Mouse (Mus musculus): ENCODE data around the gene Pnpla3. TPM values are rescaled to one million over a fixed set of nuclear protein-coding genes. Genes with fewer than 3 reads are reported as not detected.

The Pnpla3 gene
- total RNA-seq, 2 experiments from 2014 or later, result 3.7 to 4.5 TPM

DNA sequence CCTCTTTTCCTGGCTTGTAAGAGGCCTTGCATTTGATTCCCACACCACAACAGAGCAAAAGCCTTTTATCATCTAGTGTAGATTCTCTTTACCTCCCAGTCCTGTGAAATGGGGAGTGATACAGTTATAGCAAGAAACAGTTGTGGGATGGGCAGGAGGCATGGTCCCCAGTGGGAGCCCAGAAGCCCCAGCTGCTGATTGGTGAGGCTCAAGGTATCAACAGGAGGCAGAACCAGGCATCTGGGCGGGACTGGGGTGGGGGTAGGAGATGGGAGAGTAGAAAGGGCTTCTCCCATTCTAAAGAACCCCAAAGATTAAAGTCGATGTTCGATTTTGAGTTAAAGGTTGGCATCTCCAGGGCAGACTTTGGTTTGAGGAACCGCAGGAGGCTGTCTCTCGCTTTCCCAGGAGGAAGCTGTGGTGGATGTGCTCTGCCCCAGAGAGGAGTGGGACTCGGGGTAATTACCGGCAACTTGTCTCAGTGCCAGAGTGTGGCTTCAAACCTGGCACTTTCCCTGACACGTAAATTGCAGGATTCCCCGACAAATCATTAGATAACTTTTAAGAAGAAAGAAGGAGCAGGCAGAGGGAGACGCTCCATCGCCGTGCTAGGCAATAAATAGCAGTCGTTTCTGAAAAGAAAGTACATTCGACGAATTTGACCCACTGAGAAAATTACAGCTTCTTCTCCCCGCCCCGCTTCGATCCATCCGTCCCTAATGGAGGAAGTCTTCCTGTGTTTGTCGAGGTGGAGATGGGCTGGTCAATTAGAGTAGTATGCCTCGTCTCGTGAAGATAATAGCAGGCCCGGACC lies 50.5 kb downstream of the Pnpla3 start:
- no peak for DNase-seq

DNA sequence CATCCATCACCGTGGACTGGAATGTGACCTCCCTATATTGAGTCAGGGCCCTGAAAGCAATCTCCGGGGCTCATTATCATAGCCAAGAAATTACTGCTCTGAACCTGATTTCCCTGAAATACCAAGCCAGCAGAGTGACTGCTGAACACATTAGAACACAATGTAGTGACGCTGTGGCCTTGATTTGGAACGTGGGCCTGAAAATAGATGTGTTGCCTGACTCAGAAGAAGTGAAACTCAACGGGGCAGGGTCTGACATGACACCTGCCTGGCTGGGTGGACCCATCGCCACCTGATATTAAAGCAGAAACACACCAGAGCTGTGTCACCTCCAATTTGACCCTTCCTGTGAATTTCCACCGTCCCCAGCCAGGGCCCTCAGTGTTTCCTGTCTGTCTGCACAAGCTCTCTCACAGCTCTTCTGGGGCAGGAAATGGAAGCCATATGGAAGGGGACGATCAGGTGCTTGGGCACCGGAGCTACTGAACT lies 51.2 kb downstream of the Pnpla3 start:
- no peak for DNase-seq

DNA sequence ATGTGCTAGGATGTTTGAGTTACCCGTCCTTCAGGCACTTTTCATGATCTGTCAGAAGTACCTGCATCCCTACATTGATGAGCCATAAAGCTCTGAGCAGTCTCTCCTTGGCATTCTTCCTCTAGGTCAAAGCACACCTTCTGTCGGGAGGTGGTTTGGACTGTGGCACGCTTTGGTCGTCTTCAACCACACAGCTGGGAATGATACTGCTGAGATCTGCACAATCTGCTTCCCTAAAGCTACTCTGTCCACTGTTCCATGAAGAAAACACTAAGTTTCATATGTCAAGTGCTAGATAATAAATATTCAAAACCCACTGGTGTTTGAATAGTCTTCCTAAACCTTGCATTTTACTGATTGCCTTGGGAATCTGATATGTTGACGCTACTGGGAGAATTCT lies 53.9 kb downstream of the Pnpla3 start:
- no peak for DNase-seq

DNA sequence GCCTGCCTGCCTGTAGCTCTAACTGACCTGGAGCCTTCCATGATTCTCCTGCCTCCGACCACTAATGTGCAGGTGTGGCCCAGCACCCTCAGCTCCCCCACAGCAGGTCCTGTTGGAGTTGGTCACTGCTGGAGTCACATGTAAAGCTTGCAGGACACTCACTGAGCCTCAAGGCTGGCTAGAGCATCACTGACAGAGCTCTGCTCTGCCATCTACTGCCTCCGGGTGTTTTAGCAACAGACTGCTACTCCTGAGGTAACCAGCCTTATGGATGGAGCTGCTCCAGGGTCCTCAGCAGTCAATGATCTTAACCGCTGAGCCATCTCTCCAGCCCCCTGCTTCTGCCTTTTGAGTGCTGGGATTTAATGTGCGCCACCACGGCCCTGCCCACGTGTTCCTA lies 55.8 kb downstream of the Pnpla3 start:
- no peak for DNase-seq

DNA sequence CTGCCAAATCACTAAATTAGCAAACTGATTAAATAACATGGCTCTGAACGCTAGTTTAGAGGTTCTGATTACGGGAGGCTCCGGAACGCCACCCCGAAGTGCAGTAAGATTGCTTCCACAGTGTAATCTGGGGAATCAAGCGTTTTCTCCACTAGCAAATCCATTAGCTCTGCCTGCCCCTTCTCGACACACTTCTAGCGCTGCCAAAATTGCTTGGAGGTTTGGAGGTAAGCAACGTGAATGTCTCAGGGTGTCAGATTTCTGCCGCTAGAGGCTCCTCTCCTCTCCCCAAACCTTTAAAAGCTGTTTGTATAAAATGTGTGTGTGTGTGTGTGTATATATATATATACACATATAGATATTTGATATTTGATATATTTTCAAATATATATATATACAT lies 57.1 kb downstream of the Pnpla3 start:
- no peak for DNase-seq

DNA sequence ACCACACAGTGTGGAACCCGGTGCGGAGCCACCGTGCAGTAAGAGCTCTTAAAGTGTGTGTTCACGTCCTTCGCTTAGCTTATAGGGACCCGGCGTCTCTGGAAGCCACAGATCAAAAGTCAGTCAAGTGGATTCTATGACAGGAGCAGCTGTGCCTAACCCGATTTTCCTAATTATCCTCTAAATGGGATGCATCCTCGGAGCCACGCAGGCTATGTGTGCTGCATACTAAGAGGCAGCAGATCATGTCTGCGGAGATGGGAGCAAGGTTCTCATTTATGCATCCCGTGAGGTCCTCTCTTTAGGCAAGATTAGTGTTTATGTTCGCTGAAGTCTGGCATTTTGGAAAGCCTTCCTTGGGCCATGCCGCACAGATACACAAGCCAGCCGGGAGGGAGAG lies 59.3 kb downstream of the Pnpla3 start:
- DNase-seq, result no peak

DNA sequence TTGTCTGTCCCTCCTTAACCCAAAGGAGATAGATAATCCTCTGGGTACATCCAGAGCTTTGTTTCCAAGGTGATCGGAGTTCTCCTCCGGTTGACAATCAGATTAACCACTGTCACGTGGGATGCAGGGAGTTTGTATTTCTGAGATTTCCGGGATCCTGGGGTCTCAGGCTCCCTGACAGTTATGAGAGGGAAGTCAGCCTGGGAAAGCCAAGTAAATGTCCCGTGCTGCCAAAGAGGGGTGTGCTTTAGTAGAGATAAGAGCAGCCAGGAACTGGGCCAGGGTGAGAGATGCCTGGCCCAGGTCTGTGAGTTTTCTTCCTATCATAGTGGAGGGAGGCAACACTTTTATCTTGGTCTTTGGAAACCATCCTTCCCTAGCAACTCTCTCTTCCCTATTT lies 63.0 kb downstream of the Pnpla3 start:
- DNase-seq, result no peak

DNA sequence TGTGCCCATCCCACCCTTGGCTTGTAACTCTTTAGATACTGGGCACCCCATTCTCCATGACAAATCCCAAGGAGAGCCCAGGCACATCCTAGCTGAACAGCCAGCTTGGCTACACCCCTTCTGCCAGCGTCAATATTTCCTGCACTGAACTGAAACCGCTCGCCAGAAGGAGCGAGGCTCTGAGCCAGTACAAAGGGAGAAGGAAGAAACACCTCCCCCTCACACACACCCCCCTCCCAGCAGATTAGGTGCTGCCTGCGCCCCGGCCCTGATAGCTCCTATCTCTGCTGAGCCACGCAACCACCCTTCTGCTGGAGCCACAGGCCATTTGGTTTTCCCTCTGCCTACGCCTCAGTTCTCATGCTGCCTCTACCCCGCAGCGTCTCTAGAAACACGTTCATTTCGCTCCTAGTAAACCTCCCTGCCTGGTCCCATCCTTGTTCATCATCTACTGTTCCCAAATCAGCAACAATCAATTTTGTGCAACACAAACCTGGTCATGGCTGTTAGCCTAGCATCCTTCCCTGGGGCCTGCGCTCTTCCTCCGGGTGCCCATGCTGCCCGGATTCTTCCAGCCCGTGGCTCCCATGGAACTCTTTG lies 63.6 kb downstream of the Pnpla3 start:
- no peak for DNase-seq

DNA sequence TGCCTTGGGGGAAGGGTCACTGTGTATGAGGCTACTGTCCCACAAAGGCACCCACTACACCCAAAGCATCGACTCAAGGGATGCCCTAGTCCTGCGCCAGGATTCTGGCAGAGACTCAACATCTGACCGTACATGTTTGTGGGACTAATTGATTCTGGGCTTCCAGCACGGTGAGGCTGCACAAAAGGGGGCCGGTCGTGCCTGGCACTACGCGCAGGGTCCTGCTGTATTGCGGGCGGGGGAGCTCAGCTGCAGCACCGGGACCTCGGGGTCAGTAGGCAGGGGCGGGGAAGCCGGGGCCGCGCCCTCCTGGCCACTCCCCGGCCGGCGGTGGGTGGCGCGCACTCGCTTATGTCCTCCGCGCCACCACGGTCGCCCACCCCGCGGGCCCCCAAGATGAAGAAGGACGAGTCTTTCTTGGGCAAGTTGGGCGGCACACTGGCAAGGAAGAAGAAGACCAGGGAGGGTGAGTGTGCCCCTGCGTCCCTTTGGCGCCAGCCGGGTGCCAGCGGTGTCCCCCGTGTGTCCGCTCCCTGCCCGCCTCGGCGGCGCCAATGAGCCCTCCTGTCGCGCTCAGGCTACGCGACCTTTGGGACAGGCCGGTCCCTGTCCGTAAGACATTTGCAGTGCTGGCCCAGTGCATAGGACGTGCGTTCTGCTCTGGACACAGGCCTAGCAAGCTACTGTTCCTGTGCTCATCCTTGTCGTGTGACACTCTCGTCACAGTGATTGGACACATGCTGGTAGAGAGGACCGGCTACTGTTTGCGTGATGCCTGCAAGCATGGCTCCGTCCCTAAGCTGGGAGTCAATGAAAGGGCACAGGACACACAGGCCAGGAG lies 64.3 kb downstream of the Pnpla3 start, which contains the start of gene Parvb:
Gene Parvb (plus strand): TSS at position 323 of the 841 bp plus-strand sequence.
- DNase-seq, result peak; percentile 52

DNA sequence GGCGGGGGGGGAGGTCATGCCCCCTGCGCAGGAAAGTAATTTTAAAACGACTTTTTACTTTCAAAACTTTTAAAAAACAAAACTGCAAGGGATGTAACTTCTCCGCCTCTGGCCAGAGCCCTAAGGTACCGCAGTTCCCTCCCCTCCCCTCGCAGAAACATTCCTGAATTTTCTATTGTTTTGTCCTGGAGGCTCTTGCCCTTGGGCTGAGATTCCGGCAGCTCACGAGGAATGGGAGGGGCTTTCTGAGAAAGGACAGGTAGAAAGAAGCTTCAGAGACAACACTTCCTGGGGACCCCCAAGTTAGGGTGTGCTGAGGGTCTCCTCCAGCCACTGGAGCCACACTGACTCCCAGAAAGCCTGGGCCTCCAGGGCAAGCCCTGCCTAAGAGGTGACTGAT lies 65.0 kb downstream of the Pnpla3 start:
- no peak for DNase-seq

DNA sequence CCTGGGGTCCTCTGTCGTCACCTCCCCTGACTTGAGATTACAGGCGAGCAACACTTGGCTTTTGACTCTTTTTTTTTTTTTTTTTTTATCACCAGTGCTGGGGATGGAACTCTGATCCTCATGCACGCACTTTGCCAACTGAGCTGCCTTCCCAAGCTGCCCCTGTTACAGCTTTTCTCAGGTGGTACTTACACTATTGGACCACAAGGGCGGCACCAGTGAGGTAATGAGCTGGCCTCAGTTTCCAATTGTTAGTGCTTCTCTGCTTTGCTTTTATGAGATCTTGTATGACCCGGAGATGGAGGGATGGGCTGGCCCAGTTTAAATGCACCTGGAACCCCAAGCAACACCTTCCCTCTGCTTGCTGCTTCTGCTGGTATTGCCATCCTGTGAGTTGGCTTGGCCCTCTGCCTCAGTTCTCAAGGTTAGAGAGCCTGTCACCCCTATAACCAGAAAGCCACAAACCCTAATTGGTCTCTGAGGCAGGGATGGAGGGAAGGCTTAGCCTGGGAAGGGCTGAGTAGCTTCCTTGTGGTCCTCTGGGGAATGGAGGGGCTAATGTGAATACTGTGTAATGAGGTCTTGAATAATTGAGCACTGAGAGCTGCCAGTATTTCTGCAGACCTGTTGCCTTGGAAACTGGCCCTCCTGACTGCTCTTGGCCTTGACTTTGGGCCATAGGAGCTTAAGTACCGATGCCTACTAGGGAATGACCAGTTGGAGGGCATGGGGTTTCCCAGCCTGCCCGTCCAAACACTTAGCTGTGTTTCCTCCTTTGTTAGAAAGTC lies 67.4 kb downstream of the Pnpla3 start:
- DNase-seq, result no peak

DNA sequence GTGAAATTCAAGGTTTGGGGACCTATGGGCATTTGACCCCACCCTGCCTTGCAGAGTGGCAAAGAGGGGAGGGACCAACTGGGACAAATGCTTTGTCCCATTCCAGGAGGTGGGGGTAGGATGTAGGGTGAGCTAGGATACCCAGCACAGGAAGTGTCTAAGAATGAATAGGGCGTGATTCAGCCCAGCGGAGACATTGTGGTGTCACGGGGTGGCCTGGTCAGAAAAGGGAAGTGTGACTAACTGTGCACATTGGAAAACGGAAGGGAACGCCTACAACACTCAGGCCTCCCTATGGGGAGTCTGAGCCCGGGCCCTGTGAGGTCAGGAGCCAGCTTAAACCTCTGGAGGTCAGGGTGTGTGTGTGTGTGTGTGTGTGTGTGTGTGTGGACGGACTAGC lies 68.0 kb downstream of the Pnpla3 start:
- no peak for DNase-seq

Small RNA genes lying within 50 kb of the gene (microRNA-seq; reads per million reads assigned to microRNA genes)
- gene Mir6392, result 0 reads per million in 2 experiments

Other genes with a start within 250 kb of the Pnpla3 start
- gene Efcab6, start 102.5 kb upstream of the Pnpla3 start, total RNA-seq (2021), result 1 to 10 TPM; 3.2 to 7.4 TPM
- gene Sult4a1, start 62.1 kb upstream of the Pnpla3 start, total RNA-seq (2021), result under 1 TPM; 0.36 to 0.38 TPM
- not detected for gene Pnpla5, start 44.7 kb upstream of the Pnpla3 start, total RNA-seq (2021)
- 100 to 1,000 TPM; 159 to 191 TPM for gene Samm50, start 24.4 kb downstream of the Pnpla3 start, total RNA-seq (2021)
- gene Parvb, start 64.2 kb downstream of the Pnpla3 start, total RNA-seq (2021), result 10 to 100 TPM; 80.9 to 83.6 TPM
- 1 to 10 TPM; 1.5 to 1.6 TPM for gene Parvg, start 156.2 kb downstream of the Pnpla3 start, total RNA-seq (2021)

Data from gastrocnemius, postnatal 10 days (tissue).